Comparison of ENCODE assay signal across 17 mouse cellular contexts in genomic region chr15:100881385-100881784, GRCm38 (mm10). TPM values are rescaled to one million over a fixed set of nuclear protein-coding genes. Genes with fewer than 3 reads are reported as not detected.
DNase-seq lines count a peak whose midpoint lies in the region; ATAC-seq and TF ChIP-seq lines count a peak whose summit lies in the region.
"Had no signal": no experiment of that assay in that cellular context is flagged by ENCODE, and none has a peak within 500 bp of the region (broad histone marks: within the 10 kb centered on the region; RNA-seq: fewer than 3 reads in every experiment).

No protein-coding gene starts in this region.

- peak; percentile 42; the same call in 1 of the 2 replicates for ATAC-seq in frontal cortex, adult (ENCODE audit: low TSS enrichment)
- ATAC-seq in midbrain, embryonic 11.5 days (ENCODE audit: low FRiP score), result no peak
- ATAC-seq: forebrain, embryonic 13.5 days; forebrain, embryonic 15.5 days; forebrain, postnatal 0 days had no signal

- H3K4me2 ChIP-seq in midbrain, embryonic 11.5 days, result no peak overlapping the region
- H3K4me2 ChIP-seq: embryonic facial prominence, embryonic 12.5 days; forebrain, embryonic 13.5 days; forebrain, embryonic 15.5 days had no signal

- TF ChIP-seq CTCF in layer of hippocampus, adult 2 months (conservative IDR thresholded peaks at IDR 0.05), result peak; percentile 19; the same call in 1 of the 2 replicates

- H3K27ac ChIP-seq in layer of hippocampus, adult 2 months, result no peak overlapping the region
- H3K27ac ChIP-seq in midbrain, embryonic 11.5 days (ENCODE audit: low read depth, low read length), result no peak overlapping the region
- H3K27ac ChIP-seq: embryonic facial prominence, embryonic 10.5 days; embryonic facial prominence, embryonic 12.5 days; forebrain, embryonic 13.5 days; forebrain, embryonic 15.5 days had no signal

- no peak for DNase-seq in frontal cortex, postnatal 36 days (ENCODE audit: low spot score in 2 of 2)
- no peak for DNase-seq in layer of hippocampus, adult 2 months (ENCODE audit: low spot score in 2 of 2)
- DNase-seq in layer of hippocampus, adult 9-11 months, result no peak
- peak; percentile 47 for DNase-seq in brain, adult 2 months (ENCODE audit: low read depth, low spot score)
- no peak for DNase-seq in midbrain, embryonic 11.5 days (ENCODE audit: low spot score, missing footprints)
- DNase-seq: adrenal gland, adult 2 months; adrenal gland, postnatal 10 days; adrenal gland, postnatal 25 days; cerebellum, adult 8-10 months; cerebellum, postnatal 10 days; forebrain, postnatal 0 days had no signal

- no peak overlapping the region for H3K9ac ChIP-seq in midbrain, embryonic 11.5 days (ENCODE audit: low read length)
- H3K9ac ChIP-seq: embryonic facial prominence, embryonic 12.5 days; forebrain, embryonic 13.5 days; forebrain, embryonic 15.5 days; forebrain, postnatal 0 days had no signal

- H3K9me3 ChIP-seq in midbrain, embryonic 11.5 days (ENCODE audit: control insufficient read depth, low read length), result no peaks in the 10 kb centered on the region
- H3K9me3 ChIP-seq: embryonic facial prominence, embryonic 10.5 days; embryonic facial prominence, embryonic 12.5 days; forebrain, embryonic 13.5 days; forebrain, embryonic 15.5 days had no signal

- WGBS in midbrain, embryonic 11.5 days, result 81% methylated on average over 5 of the region's 5 CpGs

- H3K4me1 ChIP-seq in midbrain, embryonic 11.5 days (ENCODE audit: control insufficient read depth, insufficient read depth, low read length), result peaks cover 7% of the 10 kb centered on the region
- H3K4me1 ChIP-seq: embryonic facial prominence, embryonic 12.5 days had no signal

- H3K36me3 ChIP-seq in midbrain, embryonic 11.5 days (ENCODE audit: control insufficient read depth, insufficient read depth, low read length), result no peaks in the 10 kb centered on the region
- H3K36me3 ChIP-seq: embryonic facial prominence, embryonic 10.5 days; embryonic facial prominence, embryonic 12.5 days; forebrain, embryonic 15.5 days had no signal

- H3K27me3 ChIP-seq in midbrain, embryonic 11.5 days (ENCODE audit: control insufficient read depth, insufficient read depth, low read length), result no peaks in the 10 kb centered on the region
- H3K27me3 ChIP-seq: embryonic facial prominence, embryonic 12.5 days; forebrain, embryonic 13.5 days; forebrain, embryonic 15.5 days had no signal

- no peak overlapping the region for H3K4me3 ChIP-seq in layer of hippocampus, adult 2 months
- H3K4me3 ChIP-seq in midbrain, embryonic 11.5 days (ENCODE audit: low read depth, low read length), result no peak overlapping the region
- H3K4me3 ChIP-seq: embryonic facial prominence, embryonic 10.5 days; embryonic facial prominence, embryonic 12.5 days; forebrain, embryonic 13.5 days; forebrain, embryonic 15.5 days had no signal

RNA-seq across cellular contexts. Expression of gene Scn8a, which starts 11.7 kb away (rescaled TPM):
- total RNA-seq in layer of hippocampus, adult 2 months (2021), result 100 to 1,000 TPM; 245 to 263 TPM
- 11.6 and 14.9 TPM in 2 replicates for polyA plus RNA-seq in midbrain, embryonic 11.5 days (2014; fragmentation: Nextera tagmentation; extraction: Ambion mirVana)
- polyA plus RNA-seq: C2C12 had no signal
